Mouse (Mus musculus): ENCODE results near the gene Ryr2. TPM values are rescaled to one million over a fixed set of nuclear protein-coding genes. Genes with fewer than 3 reads are reported as not detected.

Gene Ryr2
- polyA plus RNA-seq, 1 experiment from 2014 or later = 0.80 TPM

- Histone ChIP-seq H3K4me3 (ENCODE audit: low read depth, low read length) (no peak overlapping the region), H3K27ac (replicated peaks; ENCODE audit: low read depth, low read length) (no peak overlapping the region), H3K4me1 (ENCODE audit: control insufficient read depth, insufficient read depth, low read length) (no peaks in the 10 kb centered on the region), H3K36me3 (replicated peaks; ENCODE audit: control insufficient read depth, insufficient read depth, low read depth, low read length) (no peaks in the 10 kb centered on the region), H3K4me2 (ENCODE audit: low read depth, low read length) (no peak overlapping the region), H3K9ac (replicated peaks; ENCODE audit: low read length) (no peak overlapping the region), H3K9me3 (replicated peaks; ENCODE audit: control insufficient read depth, low read length) (no peaks in the 10 kb centered on the region), H3K27me3 (ENCODE audit: control insufficient read depth, insufficient read depth, low read length) (no peaks in the 10 kb centered on the region)
- 94% methylated on average over 1 of the region's 1 CpGs for WGBS
- ATAC-seq (replicated peaks; ENCODE audit: insufficient number of reproducible peaks, low FRiP score, low TSS enrichment, low read depth) (no peak), DNase-seq (ENCODE audit: low spot score) (no peak)
Measured at GRCm38 (mm10) chr13:12129121-12129520, 22.4 kb upstream of the Ryr2 start.

GRCm38 (mm10) chr13:12126099-12126498, 19.4 kb upstream of the Ryr2 start:
- Histone ChIP-seq H3K27me3 (ENCODE audit: control insufficient read depth, insufficient read depth, low read length) (no peaks in the 10 kb centered on the region), H3K9ac (replicated peaks; ENCODE audit: low read length) (no peak overlapping the region), H3K36me3 (replicated peaks; ENCODE audit: control insufficient read depth, insufficient read depth, low read depth, low read length) (no peaks in the 10 kb centered on the region), H3K9me3 (replicated peaks; ENCODE audit: control insufficient read depth, low read length) (no peaks in the 10 kb centered on the region), H3K4me3 (ENCODE audit: low read depth, low read length) (no peak overlapping the region), H3K4me2 (ENCODE audit: low read depth, low read length) (no peak overlapping the region), H3K27ac (replicated peaks; ENCODE audit: low read depth, low read length) (no peak overlapping the region), H3K4me1 (ENCODE audit: control insufficient read depth, insufficient read depth, low read length) (no peaks in the 10 kb centered on the region)
- no peak for ATAC-seq (replicated peaks; ENCODE audit: insufficient number of reproducible peaks, low FRiP score, low TSS enrichment, low read depth)
- DNase-seq (ENCODE audit: low spot score) = no peak

GRCm38 (mm10) chr13:12124940-12125540, 18.3 kb upstream of the Ryr2 start:
- WGBS = 75% methylated on average over 7 of the region's 7 CpGs
- no peaks in the 10 kb centered on the region for H3K4me1 ChIP-seq (ENCODE audit: control insufficient read depth, insufficient read depth, low read length)
- H3K36me3 ChIP-seq (replicated peaks; ENCODE audit: control insufficient read depth, insufficient read depth, low read depth, low read length) = no peaks in the 10 kb centered on the region
- ATAC-seq (replicated peaks; ENCODE audit: insufficient number of reproducible peaks, low FRiP score, low TSS enrichment, low read depth) (no peak), DNase-seq (ENCODE audit: low spot score) (no peak)
- H3K27ac ChIP-seq (replicated peaks; ENCODE audit: low read depth, low read length) = no peak overlapping the region
- H3K4me2 ChIP-seq (ENCODE audit: low read depth, low read length) = no peak overlapping the region
- H3K27me3 ChIP-seq (ENCODE audit: control insufficient read depth, insufficient read depth, low read length) = no peaks in the 10 kb centered on the region
- no peaks in the 10 kb centered on the region for H3K9me3 ChIP-seq (replicated peaks; ENCODE audit: control insufficient read depth, low read length)
- H3K9ac ChIP-seq (replicated peaks; ENCODE audit: low read length) = no peak overlapping the region
- no peak overlapping the region for H3K4me3 ChIP-seq (ENCODE audit: low read depth, low read length)

- Histone ChIP-seq H3K27ac (replicated peaks; ENCODE audit: low read depth, low read length) (no peak overlapping the region), H3K4me3 (ENCODE audit: low read depth, low read length) (no peak overlapping the region), H3K36me3 (replicated peaks; ENCODE audit: control insufficient read depth, insufficient read depth, low read depth, low read length) (no peaks in the 10 kb centered on the region), H3K9ac (replicated peaks; ENCODE audit: low read length) (no peak overlapping the region), H3K4me1 (ENCODE audit: control insufficient read depth, insufficient read depth, low read length) (no peaks in the 10 kb centered on the region), H3K4me2 (ENCODE audit: low read depth, low read length) (no peak overlapping the region), H3K9me3 (replicated peaks; ENCODE audit: control insufficient read depth, low read length) (no peaks in the 10 kb centered on the region), H3K27me3 (ENCODE audit: control insufficient read depth, insufficient read depth, low read length) (no peaks in the 10 kb centered on the region)
- DNase-seq (ENCODE audit: low spot score) (no peak), ATAC-seq (replicated peaks; ENCODE audit: insufficient number of reproducible peaks, low FRiP score, low TSS enrichment, low read depth) (no peak)
- WGBS = 86% methylated on average over 8 of the region's 8 CpGs
Measured at GRCm38 (mm10) chr13:12115551-12115950, 8.8 kb upstream of the Ryr2 start.

GRCm38 (mm10) chr13:12114816-12115215, 8.1 kb upstream of the Ryr2 start:
- Histone ChIP-seq H3K27ac (replicated peaks; ENCODE audit: low read depth, low read length) (no peak overlapping the region), H3K9ac (replicated peaks; ENCODE audit: low read length) (no peak overlapping the region), H3K36me3 (replicated peaks; ENCODE audit: control insufficient read depth, insufficient read depth, low read depth, low read length) (no peaks in the 10 kb centered on the region), H3K27me3 (ENCODE audit: control insufficient read depth, insufficient read depth, low read length) (no peaks in the 10 kb centered on the region), H3K4me1 (ENCODE audit: control insufficient read depth, insufficient read depth, low read length) (no peaks in the 10 kb centered on the region), H3K4me3 (ENCODE audit: low read depth, low read length) (no peak overlapping the region), H3K9me3 (replicated peaks; ENCODE audit: control insufficient read depth, low read length) (no peaks in the 10 kb centered on the region), H3K4me2 (ENCODE audit: low read depth, low read length) (no peak overlapping the region)
- ATAC-seq (replicated peaks; ENCODE audit: insufficient number of reproducible peaks, low FRiP score, low TSS enrichment, low read depth) (no peak), DNase-seq (ENCODE audit: low spot score) (no peak)
- 75% methylated on average over 1 of the region's 1 CpGs for WGBS

GRCm38 (mm10) chr13:12108955-12109354, 2.2 kb upstream of the Ryr2 start:
- Histone ChIP-seq H3K4me1 (ENCODE audit: control insufficient read depth, insufficient read depth, low read length) (no peaks in the 10 kb centered on the region), H3K27me3 (ENCODE audit: control insufficient read depth, insufficient read depth, low read length) (peaks cover 22% of the 10 kb centered on the region), H3K4me3 (ENCODE audit: low read depth, low read length) (no peak overlapping the region), H3K4me2 (ENCODE audit: low read depth, low read length) (no peak overlapping the region), H3K9ac (replicated peaks; ENCODE audit: low read length) (no peak overlapping the region), H3K36me3 (replicated peaks; ENCODE audit: control insufficient read depth, insufficient read depth, low read depth, low read length) (no peaks in the 10 kb centered on the region), H3K27ac (replicated peaks; ENCODE audit: low read depth, low read length) (no peak overlapping the region), H3K9me3 (replicated peaks; ENCODE audit: control insufficient read depth, low read length) (no peaks in the 10 kb centered on the region)
- whole genome bisulfite sequencing = 88% methylated on average over 1 of the region's 1 CpGs
- DNase-seq (ENCODE audit: low spot score) (no peak), ATAC-seq (replicated peaks; ENCODE audit: insufficient number of reproducible peaks, low FRiP score, low TSS enrichment, low read depth) (0 out of 2 replicates have a peak, but pooled peaks have one; percentile 67)

- Histone ChIP-seq H3K9me3 (replicated peaks; ENCODE audit: control insufficient read depth, low read length) (no peaks in the 10 kb centered on the region), H3K4me3 (ENCODE audit: low read depth, low read length) (peak overlapping the region; percentile 66), H3K4me2 (ENCODE audit: low read depth, low read length) (peak overlapping the region; percentile 99), H3K4me1 (ENCODE audit: control insufficient read depth, insufficient read depth, low read length) (no peaks in the 10 kb centered on the region), H3K27me3 (ENCODE audit: control insufficient read depth, insufficient read depth, low read length) (peaks cover 25% of the 10 kb centered on the region), H3K36me3 (replicated peaks; ENCODE audit: control insufficient read depth, insufficient read depth, low read depth, low read length) (no peaks in the 10 kb centered on the region), H3K27ac (replicated peaks; ENCODE audit: low read depth, low read length) (no peak overlapping the region), H3K9ac (replicated peaks; ENCODE audit: low read length) (peak overlapping the region; percentile 67)
- WGBS = under 1% methylated on average over 65 of the region's 67 CpGs
- DNase-seq (ENCODE audit: low spot score) (peak; percentile 45), ATAC-seq (replicated peaks; ENCODE audit: insufficient number of reproducible peaks, low FRiP score, low TSS enrichment, low read depth) (peak; percentile 76)
Measured at GRCm38 (mm10) chr13:12105830-12106628, 716 bp downstream of the Ryr2 start.

GRCm38 (mm10) chr13:12105231-12105829, 1.4 kb downstream of the Ryr2 start:
- Histone ChIP-seq H3K27ac (replicated peaks; ENCODE audit: low read depth, low read length) (no peak overlapping the region), H3K9ac (replicated peaks; ENCODE audit: low read length) (no peak overlapping the region), H3K4me1 (ENCODE audit: control insufficient read depth, insufficient read depth, low read length) (no peaks in the 10 kb centered on the region), H3K27me3 (ENCODE audit: control insufficient read depth, insufficient read depth, low read length) (peaks cover 25% of the 10 kb centered on the region), H3K4me3 (ENCODE audit: low read depth, low read length) (peak overlapping the region; percentile 66), H3K4me2 (ENCODE audit: low read depth, low read length) (peak overlapping the region; percentile 99), H3K36me3 (replicated peaks; ENCODE audit: control insufficient read depth, insufficient read depth, low read depth, low read length) (no peaks in the 10 kb centered on the region), H3K9me3 (replicated peaks; ENCODE audit: control insufficient read depth, low read length) (no peaks in the 10 kb centered on the region)
- ATAC-seq (replicated peaks; ENCODE audit: insufficient number of reproducible peaks, low FRiP score, low TSS enrichment, low read depth) (no peak), DNase-seq (ENCODE audit: low spot score) (no peak)
- 5% methylated on average over 17 of the region's 17 CpGs for WGBS
